Mouse (Mus musculus) liver, adult 2 months (tissue): Measurements from ENCODE around the gene Fgfr1op. TPM values are rescaled to one million over a fixed set of nuclear protein-coding genes. Genes with fewer than 3 reads are reported as not detected.

Source experiments
- DNase-seq: peaks from one replicate; pipeline ENCODE4 v3.0.0-alpha.2; 2011; ENCODE audit warnings: low read depth, low spot score; ENCODE audit errors: extremely low read depth
- H3K27ac ChIP-seq: fragments of 200-500 bp; replicated peaks from 2 replicates; pipeline ENCODE4 v1.5.1; 2012; ENCODE audit warnings: low read depth, mild to moderate bottlenecking, control low read depth, inconsistent platforms, low read length; ENCODE audit not compliant: insufficient read depth
- H3K27me3 ChIP-seq: fragments of 200-500 bp; 2 replicates; pipeline ENCODE4 v1.6.1; 2012; ENCODE audit warnings: mild to moderate bottlenecking, moderate library complexity, low read length, inconsistent platforms; ENCODE audit not compliant: control insufficient read depth, insufficient read depth
- H3K36me3 ChIP-seq: fragments of 200-500 bp; 2 replicates; pipeline ENCODE4 v1.6.1; 2012; ENCODE audit warnings: low read length, inconsistent platforms; ENCODE audit not compliant: control insufficient read depth, insufficient read depth
- H3K4me1 ChIP-seq: fragments of 200-500 bp; 2 replicates; pipeline ENCODE4 v1.6.1; 2011; ENCODE audit warnings: low read length; ENCODE audit not compliant: control insufficient read depth, insufficient read depth
- H3K4me3 ChIP-seq: fragments of 200-500 bp; 2 replicates; pipeline ENCODE4 v1.5.1; 2011; ENCODE audit warnings: low read depth, mild to moderate bottlenecking, control low read depth, low read length, moderate library complexity; ENCODE audit not compliant: insufficient read depth
- H3K79me2 ChIP-seq: fragments of 200-500 bp; 2 replicates; pipeline ENCODE4 v1.6.1; 2012; ENCODE audit warnings: inconsistent platforms, mild to moderate bottlenecking, low read length, moderate library complexity; ENCODE audit not compliant: control insufficient read depth, insufficient read depth
- H3K9ac ChIP-seq: fragments of 200-500 bp; 2 replicates; pipeline ENCODE4 v1.6.1; 2012; ENCODE audit warnings: low read depth, mild to moderate bottlenecking, control low read depth, inconsistent platforms, low read length
- CTCF ChIP-seq: fragments of 200-500 bp; IDR thresholded peaks from 2 replicates; pipeline ENCODE4 v1.5.1; 2011; ENCODE audit warnings: low read depth, low read length, control low read depth
- POLR2A ChIP-seq: fragments of 200-500 bp; IDR thresholded peaks from 2 replicates; pipeline ENCODE4 v1.6.1; 2011; ENCODE audit warnings: low read length, control low read depth; ENCODE audit not compliant: insufficient read depth; ENCODE audit errors: extremely low read depth
- WGBS: fragments of 180-500 bp; shearing (Covaris S2); methylation state at CpG from one replicate; pipeline ENCODE4 v1.1.7; 2018; 5-methylcytosine and 5-hydroxymethylcytosine counted together
- polyA plus RNA-seq: library from polyadenylated mRNA; depleted of rRNA; stranded (reverse); fragments of >200 nt; gene quantifications from 2 replicates; pipeline ENCODE4 v1.2.3, GENCODE M21; 2012
- total RNA-seq: library from RNA; depleted of rRNA; stranded (reverse); fragments of >200 nt; gene quantifications from 2 replicates; pipeline ENCODE4 v1.2.3, GENCODE M21; 2014

The Fgfr1op gene
- total and polyA plus RNA-seq, 2 experiments, result 1.8 to 10.5 TPM

DNA sequence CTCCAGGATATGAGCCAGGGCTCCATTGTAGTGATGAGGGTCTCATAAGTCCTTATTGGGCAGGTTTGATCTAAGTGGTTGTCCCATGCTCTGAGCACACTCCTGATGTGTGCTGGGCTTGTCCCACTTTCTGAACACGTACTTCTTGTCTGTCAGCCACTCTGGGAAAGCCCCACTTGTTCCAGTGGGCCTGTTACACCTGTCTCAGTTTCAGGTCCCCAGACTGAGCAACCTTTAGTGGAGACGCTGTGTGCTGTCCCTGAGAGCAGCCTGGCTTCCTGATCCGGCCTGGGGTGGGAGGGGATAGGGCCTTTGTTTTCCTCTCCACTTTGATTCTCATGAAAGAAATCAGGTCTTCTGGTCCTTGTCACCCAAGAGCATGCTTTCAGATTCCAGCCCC lies 44.9 kb downstream of the Fgfr1op start:
- Histone ChIP-seq H3K79me2 (no peaks in the 10 kb centered on the region), H3K9ac (no peak overlapping the region), H3K4me3 (no peak overlapping the region), H3K27me3 (no peaks in the 10 kb centered on the region), H3K36me3 (no peaks in the 10 kb centered on the region), H3K27ac (no peak overlapping the region), H3K4me1 (no peaks in the 10 kb centered on the region)
- DNase-seq, result no peak
- 56% methylated on average over 3 of the region's 3 CpGs for WGBS
- no peak for TF ChIP-seq POLR2A
- TF ChIP-seq CTCF, result no peak

- H3K9ac ChIP-seq, result no peak overlapping the region
- no peak overlapping the region for H3K27ac ChIP-seq
- no peaks in the 10 kb centered on the region for H3K4me1 ChIP-seq
- TF ChIP-seq CTCF, result no peak
- TF ChIP-seq POLR2A, result no peak
- no peaks in the 10 kb centered on the region for H3K36me3 ChIP-seq
- WGBS, result 77% methylated on average over 10 of the region's 10 CpGs
- H3K27me3 ChIP-seq, result no peaks in the 10 kb centered on the region
- H3K79me2 ChIP-seq, result no peaks in the 10 kb centered on the region
- DNase-seq, result no peak
- H3K4me3 ChIP-seq, result no peak overlapping the region
Observed at GRCm38 (mm10) chr17:8210675-8211074, 45.4 kb downstream of the Fgfr1op start.

GRCm38 (mm10) chr17:8211399-8211798 lies 46.1 kb downstream of the Fgfr1op start:
- WGBS, result 83% methylated on average over 6 of the region's 6 CpGs
- no peak overlapping the region for H3K4me3 ChIP-seq
- no peak overlapping the region for H3K9ac ChIP-seq
- H3K4me1 ChIP-seq, result no peaks in the 10 kb centered on the region
- no peaks in the 10 kb centered on the region for H3K79me2 ChIP-seq
- TF ChIP-seq POLR2A (no peak), CTCF (no peak)
- no peaks in the 10 kb centered on the region for H3K36me3 ChIP-seq
- no peaks in the 10 kb centered on the region for H3K27me3 ChIP-seq
- no peak for DNase-seq
- no peak overlapping the region for H3K27ac ChIP-seq

DNA sequence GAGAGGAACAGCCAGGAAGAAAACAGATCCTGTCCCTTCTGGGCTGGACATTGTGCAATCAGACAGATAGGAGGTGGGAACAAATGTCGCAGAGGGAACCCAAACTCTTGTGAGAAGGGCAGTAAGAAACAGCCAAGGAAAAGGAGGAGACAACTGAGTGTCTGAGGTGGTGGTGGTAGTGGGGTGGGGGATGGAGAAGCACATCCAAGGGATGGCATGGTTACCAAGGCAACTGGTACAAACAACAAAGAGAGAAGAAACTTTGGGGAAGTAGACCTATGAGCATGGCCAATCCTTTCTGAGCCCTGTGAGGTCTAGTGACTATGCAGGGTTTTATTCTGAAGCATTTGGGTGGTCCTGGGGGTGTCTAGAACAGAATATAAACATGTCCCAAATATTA lies 49.1 kb downstream of the Fgfr1op start:
- no peak for DNase-seq
- Histone ChIP-seq H3K27me3 (no peaks in the 10 kb centered on the region), H3K4me1 (no peaks in the 10 kb centered on the region), H3K27ac (no peak overlapping the region), H3K9ac (no peak overlapping the region), H3K36me3 (no peaks in the 10 kb centered on the region), H3K79me2 (no peaks in the 10 kb centered on the region), H3K4me3 (no peak overlapping the region)
- TF ChIP-seq POLR2A, result no peak
- no peak for TF ChIP-seq CTCF
- WGBS, result 57% methylated on average over 1 of the region's 1 CpGs

- H3K79me2 ChIP-seq, result no peaks in the 10 kb centered on the region
- H3K27me3 ChIP-seq, result no peaks in the 10 kb centered on the region
- no peaks in the 10 kb centered on the region for H3K36me3 ChIP-seq
- no peak overlapping the region for H3K4me3 ChIP-seq
- no peak for TF ChIP-seq CTCF
- TF ChIP-seq POLR2A, result no peak
- H3K9ac ChIP-seq, result no peak overlapping the region
- 87% methylated on average over 12 of the region's 12 CpGs for WGBS
- H3K4me1 ChIP-seq, result no peaks in the 10 kb centered on the region
- H3K27ac ChIP-seq, result no peak overlapping the region
- no peak for DNase-seq
Observed at GRCm38 (mm10) chr17:8215016-8215745, 49.9 kb downstream of the Fgfr1op start.

- Histone ChIP-seq H3K9ac (no peak overlapping the region), H3K4me1 (peaks cover 1% of the 10 kb centered on the region; the same call in 1 of the 2 replicates), H3K27ac (no peak overlapping the region), H3K79me2 (no peaks in the 10 kb centered on the region), H3K36me3 (no peaks in the 10 kb centered on the region), H3K27me3 (no peaks in the 10 kb centered on the region), H3K4me3 (no peak overlapping the region)
- no peak for DNase-seq
- 89% methylated on average over 10 of the region's 10 CpGs for WGBS
- no peak for TF ChIP-seq CTCF
Observed at GRCm38 (mm10) chr17:8223225-8223624, 57.9 kb downstream of the Fgfr1op start.
